Mouse (Mus musculus) embryonic facial prominence, embryonic 14.5 days (tissue): ENCODE results near the gene Ptprm. TPM values are rescaled to one million over a fixed set of nuclear protein-coding genes. Genes with fewer than 3 reads are reported as not detected.

ENCODE experiments used
- ATAC-seq: fragments of 200-750 bp; cut with Nextera tagmentation; 2 replicates; pipeline ENCODE4 v1.8.0; 2017; ENCODE audit warnings: low read depth, moderate number of reproducible peaks, moderate TSS enrichment
- DNase-seq: peaks from one replicate; pipeline ENCODE4 v3.0.0-alpha.2; 2015; ENCODE audit warnings: low spot score
- H3K27ac ChIP-seq: fragments of 300-500 bp; sonication (generic); replicated peaks from 2 replicates; pipeline ENCODE4 v1.5.1; 2014; ENCODE audit warnings: low read depth, mild to moderate bottlenecking, low read length, moderate library complexity
- H3K27me3 ChIP-seq: fragments of 300-500 bp; sonication (generic); replicated peaks from 2 replicates; pipeline ENCODE4 v1.6.1; 2014; ENCODE audit warnings: low read length; ENCODE audit not compliant: control insufficient read depth, insufficient read depth
- H3K36me3 ChIP-seq: fragments of 300-500 bp; sonication (generic); 2 replicates; pipeline ENCODE4 v1.6.1; 2014; ENCODE audit warnings: low read length, mixed read lengths; ENCODE audit not compliant: control insufficient read depth, insufficient read depth
- H3K4me1 ChIP-seq: fragments of 300-500 bp; sonication (generic); 2 replicates; pipeline ENCODE4 v1.6.1; 2014; ENCODE audit warnings: antibody characterized with exemption, low read length; ENCODE audit not compliant: control insufficient read depth, insufficient read depth
- H3K4me2 ChIP-seq: fragments of 300-500 bp; sonication (generic); 2 replicates; pipeline ENCODE4 v1.6.1; 2014; ENCODE audit warnings: low read depth, mild to moderate bottlenecking, low read length, moderate library complexity, mixed read lengths
- H3K4me3 ChIP-seq: fragments of 300-500 bp; sonication (generic); 2 replicates; pipeline ENCODE4 v1.5.1; 2014; ENCODE audit warnings: low read depth, mild to moderate bottlenecking, low read length
- H3K9ac ChIP-seq: fragments of 300-500 bp; sonication (generic); 2 replicates; pipeline ENCODE4 v1.6.1; 2014; ENCODE audit warnings: low read depth, mild to moderate bottlenecking, low read length, moderate library complexity, mixed read lengths
- H3K9me3 ChIP-seq: fragments of 300-500 bp; sonication (generic); 2 replicates; pipeline ENCODE4 v1.6.1; 2016; ENCODE audit warnings: low read length; ENCODE audit not compliant: control insufficient read depth
- WGBS: fragments of 180-500 bp; shearing (Covaris S2); extraction: QIAGEN DNeasy Blood & Tissue Kit; methylation state at CpG from one replicate; pipeline ENCODE4 v1.1.7; 2014; 5-methylcytosine and 5-hydroxymethylcytosine counted together
- polyA plus RNA-seq: library from polyadenylated mRNA; unstranded; fragments of >200 nt; fragmentation: Nextera tagmentation; extraction: Ambion mirVana; gene quantifications from 2 replicates; pipeline ENCODE4 v1.2.1, GENCODE M21; 2014

Gene Ptprm
- polyA plus RNA-seq, 1 experiment from 2014 or later: 20.4 TPM

GRCm38 (mm10) chr17:66738331-66738730, 615.9 kb downstream of the Ptprm start:
- DNase-seq (no peak), ATAC-seq (no peak)
- H3K36me3 ChIP-seq: no peaks in the 10 kb centered on the region
- 82% methylated on average over 6 of the region's 6 CpGs for WGBS
- no peaks in the 10 kb centered on the region for H3K9me3 ChIP-seq
- H3K27ac ChIP-seq: no peak overlapping the region
- no peak overlapping the region for H3K9ac ChIP-seq
- no peak overlapping the region for H3K4me3 ChIP-seq
- no peaks in the 10 kb centered on the region for H3K27me3 ChIP-seq
- no peaks in the 10 kb centered on the region for H3K4me1 ChIP-seq
- no peak overlapping the region for H3K4me2 ChIP-seq

DNA sequence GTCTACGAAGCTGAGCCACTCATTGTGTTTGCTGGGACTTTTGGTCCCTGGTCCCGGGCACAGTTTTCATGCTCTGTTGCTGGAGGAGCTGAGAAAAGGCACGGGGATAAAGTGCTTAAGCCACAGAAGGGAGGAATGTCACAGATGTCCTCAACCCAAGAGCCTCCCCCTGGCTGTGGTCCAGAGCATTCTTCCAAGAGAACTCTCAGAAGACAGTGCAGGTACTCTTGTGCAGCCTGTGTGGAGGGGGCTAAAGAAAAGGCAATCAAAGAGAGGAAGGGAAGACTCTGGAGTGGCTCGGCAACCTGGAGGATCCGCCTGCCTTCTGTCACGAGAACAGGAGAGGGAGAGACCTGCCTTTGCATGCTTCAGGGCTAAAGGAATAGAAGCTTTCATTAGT, 617.8 kb downstream of the Ptprm start:
- Histone ChIP-seq H3K27ac (no peak overlapping the region), H3K9ac (no peak overlapping the region; the same call in 1 of the 2 replicates), H3K9me3 (no peaks in the 10 kb centered on the region), H3K4me2 (no peak overlapping the region), H3K4me3 (no peak overlapping the region), H3K27me3 (no peaks in the 10 kb centered on the region), H3K4me1 (no peaks in the 10 kb centered on the region), H3K36me3 (no peaks in the 10 kb centered on the region)
- peak; percentile 62 for DNase-seq
- peak; percentile 47 for ATAC-seq
- 51% methylated on average over 6 of the region's 6 CpGs for WGBS

DNA sequence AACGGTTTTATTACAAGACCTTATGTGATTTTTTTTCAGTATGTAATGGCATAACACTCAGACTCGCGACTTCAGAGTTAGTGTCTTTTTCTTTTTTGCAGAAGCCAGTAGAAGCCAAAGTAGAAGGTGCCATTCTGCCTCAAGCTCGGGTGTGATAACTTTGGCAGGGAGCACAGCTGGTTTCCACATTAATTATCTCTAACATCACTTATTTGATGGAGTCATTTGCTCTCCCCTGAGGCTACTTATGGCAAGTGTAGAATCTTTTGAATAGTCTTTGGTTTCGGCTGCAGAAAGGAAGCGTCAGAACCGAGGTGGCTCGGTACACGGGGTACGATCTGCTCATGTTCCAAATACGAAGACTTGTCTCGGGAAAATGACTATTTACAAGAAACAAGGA, 620.7 kb downstream of the Ptprm start:
- ATAC-seq: no peak
- Histone ChIP-seq H3K9me3 (no peaks in the 10 kb centered on the region), H3K27ac (no peak overlapping the region), H3K4me3 (no peak overlapping the region), H3K9ac (no peak overlapping the region), H3K4me1 (no peaks in the 10 kb centered on the region), H3K4me2 (no peak overlapping the region), H3K27me3 (no peaks in the 10 kb centered on the region), H3K36me3 (no peaks in the 10 kb centered on the region)
- no peak for DNase-seq
- 75% methylated on average over 12 of the region's 12 CpGs for WGBS

DNA sequence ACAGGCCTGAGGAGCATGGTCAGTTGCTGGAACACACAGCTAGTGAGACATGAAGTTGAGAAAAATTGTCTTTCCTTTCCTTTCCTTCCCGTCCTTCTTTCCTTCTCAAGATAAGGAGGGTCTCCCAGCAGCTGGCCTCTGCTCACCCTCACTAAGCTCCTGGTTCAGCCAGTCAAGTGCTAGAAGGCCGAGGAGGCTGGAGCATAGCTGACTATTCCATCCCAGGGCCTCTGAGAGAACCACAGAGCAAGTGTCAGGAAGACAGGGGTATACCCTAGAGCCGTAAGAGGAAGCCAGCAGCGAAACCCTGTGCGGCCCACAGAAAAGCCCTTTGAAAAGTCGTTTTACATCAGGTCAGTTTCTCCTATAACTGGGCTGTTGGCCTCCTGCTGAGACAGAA, 624.3 kb downstream of the Ptprm start:
- Histone ChIP-seq H3K27ac (no peak overlapping the region), H3K9me3 (no peaks in the 10 kb centered on the region), H3K4me2 (no peak overlapping the region), H3K36me3 (no peaks in the 10 kb centered on the region), H3K9ac (no peak overlapping the region), H3K27me3 (no peaks in the 10 kb centered on the region), H3K4me1 (no peaks in the 10 kb centered on the region), H3K4me3 (no peak overlapping the region)
- DNase-seq (no peak), ATAC-seq (no peak)
- WGBS: 58% methylated on average over 6 of the region's 6 CpGs

DNA sequence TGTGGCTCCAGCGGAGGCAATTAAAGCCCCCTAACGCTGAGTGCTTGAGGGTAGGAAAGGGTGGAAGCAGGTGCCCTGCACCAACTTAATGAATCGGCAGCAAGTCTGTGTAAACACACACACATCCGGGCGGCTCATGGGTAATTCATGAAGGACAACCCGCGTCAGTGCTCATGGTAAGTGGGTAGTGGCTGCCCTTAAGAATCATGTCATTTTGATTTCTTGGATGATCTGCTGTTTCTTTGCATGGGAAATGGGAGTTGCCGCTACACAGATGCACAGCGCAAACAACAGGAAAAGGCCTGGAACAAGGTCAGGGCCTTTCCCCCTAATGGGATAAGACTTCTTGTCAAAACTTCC, 633.3 kb downstream of the Ptprm start:
- no peak; the same call in 1 of the 2 replicates for ATAC-seq
- 36% methylated on average over 9 of the region's 9 CpGs for WGBS
- H3K27me3 ChIP-seq: no peaks in the 10 kb centered on the region
- H3K27ac ChIP-seq: no peak overlapping the region
- H3K9ac ChIP-seq: no peak overlapping the region
- no peak for DNase-seq
- no peak overlapping the region for H3K4me2 ChIP-seq
- H3K4me1 ChIP-seq: no peaks in the 10 kb centered on the region
- H3K9me3 ChIP-seq: no peaks in the 10 kb centered on the region
- H3K4me3 ChIP-seq: no peak overlapping the region
- H3K36me3 ChIP-seq: no peaks in the 10 kb centered on the region

- Histone ChIP-seq H3K4me3 (no peak overlapping the region), H3K9me3 (no peaks in the 10 kb centered on the region), H3K36me3 (no peaks in the 10 kb centered on the region), H3K4me1 (no peaks in the 10 kb centered on the region), H3K9ac (no peak overlapping the region), H3K27me3 (no peaks in the 10 kb centered on the region), H3K4me2 (no peak overlapping the region), H3K27ac (no peak overlapping the region)
- DNase-seq (no peak), ATAC-seq (peak; percentile 65)
- WGBS: 33% methylated on average over 11 of the region's 11 CpGs
Observed at GRCm38 (mm10) chr17:66720200-66720991, 633.9 kb downstream of the Ptprm start.

- peaks cover 10% of the 10 kb centered on the region for H3K4me1 ChIP-seq
- no peak overlapping the region for H3K9ac ChIP-seq
- no peak for DNase-seq
- no peaks in the 10 kb centered on the region for H3K36me3 ChIP-seq
- no peaks in the 10 kb centered on the region for H3K27me3 ChIP-seq
- H3K9me3 ChIP-seq: no peaks in the 10 kb centered on the region
- WGBS: 89% methylated on average over 9 of the region's 9 CpGs
- no peak for ATAC-seq
- H3K4me3 ChIP-seq: no peak overlapping the region
- no peak overlapping the region for H3K27ac ChIP-seq
- H3K4me2 ChIP-seq: no peak overlapping the region
Observed at GRCm38 (mm10) chr17:66712456-66713205, 641.6 kb downstream of the Ptprm start.

- ATAC-seq: peak; percentile 46; the same call in 1 of the 2 replicates
- Histone ChIP-seq H3K9ac (no peak overlapping the region), H3K36me3 (no peaks in the 10 kb centered on the region), H3K27me3 (no peaks in the 10 kb centered on the region), H3K27ac (no peak overlapping the region), H3K4me3 (no peak overlapping the region), H3K4me1 (peaks cover 10% of the 10 kb centered on the region), H3K4me2 (no peak overlapping the region), H3K9me3 (no peaks in the 10 kb centered on the region)
- DNase-seq: no peak
- WGBS: 58% methylated on average over 6 of the region's 6 CpGs
Observed at GRCm38 (mm10) chr17:66711221-66712016, 642.8 kb downstream of the Ptprm start.
